Mouse (Mus musculus): ENCODE measurements around the gene Mtr.

DNA sequence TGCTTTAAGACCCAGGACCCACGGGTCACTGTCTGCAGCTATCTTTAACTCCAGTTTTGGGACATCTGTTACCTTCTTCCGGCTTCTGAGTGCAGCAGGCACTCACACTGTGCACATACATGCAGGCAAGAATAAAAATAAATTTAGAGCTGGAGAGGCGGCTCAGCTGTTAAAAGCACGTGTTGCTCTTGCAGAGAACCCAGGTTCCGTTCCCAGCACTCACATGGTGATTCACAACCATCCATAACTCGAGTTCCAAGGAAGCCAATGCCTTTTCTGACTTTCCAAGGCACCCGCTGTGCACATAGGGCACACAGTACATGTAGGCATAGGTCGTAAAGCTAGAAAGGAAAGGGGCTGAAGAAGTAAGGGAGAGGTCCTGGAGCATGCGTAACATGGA, 90.6 kb downstream of the Mtr start:
- no peak for TF ChIP-seq CTCF (IDR thresholded peaks at IDR 0.05; ENCODE audit: low read depth, low read length)
- no peak for TF ChIP-seq POLR2A (IDR thresholded peaks at IDR 0.05; ENCODE audit: borderline replicate concordance, low read depth, low read length)
